Mouse (Mus musculus): ENCODE results near the gene Anapc15.

DNA sequence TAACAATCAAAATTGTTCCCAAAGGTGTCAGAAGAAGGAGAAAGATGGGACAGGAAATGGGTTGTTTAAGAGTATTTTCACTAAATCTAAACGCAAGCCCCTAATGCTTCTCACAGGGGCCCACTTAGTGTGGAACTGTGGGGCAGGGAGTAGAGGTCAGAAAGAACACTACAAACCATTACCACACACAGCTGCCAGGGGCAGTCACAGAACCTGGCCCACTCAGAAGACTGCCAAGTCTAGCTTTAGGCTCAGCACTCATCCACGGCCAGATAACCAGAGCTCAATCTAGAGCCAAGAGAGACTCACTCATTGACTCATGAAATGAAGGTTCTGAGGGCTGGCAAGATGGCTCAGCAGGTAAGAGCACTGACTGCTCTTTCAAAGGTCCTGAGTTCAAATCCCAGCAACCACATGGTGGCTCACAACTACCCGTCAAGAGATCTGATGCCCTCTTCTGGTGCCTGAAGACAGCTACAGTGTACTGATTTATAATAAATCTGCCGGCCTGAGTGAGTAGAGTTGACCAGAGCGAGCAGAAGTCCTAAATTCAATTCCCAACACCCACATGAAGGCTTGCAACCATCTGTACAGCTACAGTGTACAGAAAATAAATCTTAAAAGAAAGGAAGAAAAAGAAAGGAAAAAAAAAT is 27.9 kb upstream of the Anapc15 start:
- TF ChIP-seq POLR2A (IDR thresholded peaks at IDR 0.05; ENCODE audit: control insufficient read depth, extremely low read depth, insufficient read depth, low read length, poor library complexity) (no peak), CTCF (IDR thresholded peaks at IDR 0.05; ENCODE audit: borderline replicate concordance, control insufficient read depth, extremely low read depth, insufficient read depth, low read length, poor library complexity) (no peak)

Data from thymus, adult 2 months (tissue).